Mouse (Mus musculus): ENCODE measurements around the gene Tut7. TPM values are rescaled to one million over a fixed set of nuclear protein-coding genes. Genes with fewer than 3 reads are reported as not detected.
"Not testable (repeated sequence)": the region's sequence is repeated elsewhere in the genome, so short reads cannot be mapped to it uniquely, and the experiment has no call there.

Gene Tut7
- polyA plus RNA-seq, 1 experiment from 2014 or later = 43.0 TPM

GRCm38 (mm10) chr13:59844661-59845060 is 21.7 kb upstream of the Tut7 start:
- H3K9ac ChIP-seq (replicated peaks; ENCODE audit: low read length) = no peak overlapping the region
- no peaks in the 10 kb centered on the region for H3K27me3 ChIP-seq (ENCODE audit: insufficient read depth, low read length)
- H3K4me1 ChIP-seq (ENCODE audit: insufficient read depth, low read length) = no peaks in the 10 kb centered on the region
- 86% methylated on average over 5 of the region's 5 CpGs for WGBS
- H3K4me2 ChIP-seq (replicated peaks; ENCODE audit: low read depth, low read length) = no peak overlapping the region
- no peak overlapping the region for H3K4me3 ChIP-seq (ENCODE audit: low read length)
- H3K36me3 ChIP-seq (ENCODE audit: insufficient read depth, low read length) = no peaks in the 10 kb centered on the region
- no peaks in the 10 kb centered on the region for H3K9me3 ChIP-seq (ENCODE audit: low read length)
- ATAC-seq (ENCODE audit: low FRiP score, low TSS enrichment) = no peak
- no peak overlapping the region for H3K27ac ChIP-seq (ENCODE audit: low read length)

- no peak overlapping the region for H3K4me3 ChIP-seq (ENCODE audit: low read length)
- 87% methylated on average over 5 of the region's 5 CpGs for WGBS
These were observed 21.0 kb upstream of the Tut7 start for GRCm38 (mm10) chr13:59843976-59844375.

GRCm38 (mm10) chr13:59842226-59843210 is 19.6 kb upstream of the Tut7 start:
- Histone ChIP-seq H3K4me1 (ENCODE audit: insufficient read depth, low read length) (no peaks in the 10 kb centered on the region), H3K9ac (replicated peaks; ENCODE audit: low read length) (no peak overlapping the region), H3K4me3 (ENCODE audit: low read length) (no peak overlapping the region), H3K4me2 (replicated peaks; ENCODE audit: low read depth, low read length) (peak overlapping the region; percentile 21), H3K27ac (ENCODE audit: low read length) (no peak overlapping the region), H3K9me3 (ENCODE audit: low read length) (no peaks in the 10 kb centered on the region), H3K36me3 (ENCODE audit: insufficient read depth, low read length) (no peaks in the 10 kb centered on the region), H3K27me3 (ENCODE audit: insufficient read depth, low read length) (no peaks in the 10 kb centered on the region)
- peak; percentile 50; the same call in 1 of the 2 replicates for ATAC-seq (ENCODE audit: low FRiP score, low TSS enrichment)
- WGBS = 31% methylated on average over 16 of the region's 16 CpGs

More at GRCm38 (mm10) chr13:59843976-59844375, 21.0 kb upstream of the Tut7 start:
- Histone ChIP-seq H3K27me3 (ENCODE audit: insufficient read depth, low read length) (no peaks in the 10 kb centered on the region), H3K4me2 (replicated peaks; ENCODE audit: low read depth, low read length) (no peak overlapping the region), H3K9me3 (ENCODE audit: low read length) (no peaks in the 10 kb centered on the region), H3K27ac (ENCODE audit: low read length) (no peak overlapping the region), H3K9ac (replicated peaks; ENCODE audit: low read length) (no peak overlapping the region), H3K4me1 (ENCODE audit: insufficient read depth, low read length) (no peaks in the 10 kb centered on the region), H3K36me3 (ENCODE audit: insufficient read depth, low read length) (no peaks in the 10 kb centered on the region)
- no peak for ATAC-seq (ENCODE audit: low FRiP score, low TSS enrichment)

GRCm38 (mm10) chr13:59841761-59842160 is 18.8 kb upstream of the Tut7 start:
- not testable (repeated sequence) for H3K4me3 ChIP-seq (ENCODE audit: low read length); H3K27ac ChIP-seq (ENCODE audit: low read length); ATAC-seq (ENCODE audit: low FRiP score, low TSS enrichment); H3K4me1 ChIP-seq (ENCODE audit: insufficient read depth, low read length); H3K9ac ChIP-seq (replicated peaks; ENCODE audit: low read length); H3K9me3 ChIP-seq (ENCODE audit: low read length); H3K4me2 ChIP-seq (replicated peaks; ENCODE audit: low read depth, low read length); H3K36me3 ChIP-seq (ENCODE audit: insufficient read depth, low read length); H3K27me3 ChIP-seq (ENCODE audit: insufficient read depth, low read length)
- 88% methylated on average over 11 of the region's 14 CpGs for WGBS

GRCm38 (mm10) chr13:59840429-59841169 is 17.7 kb upstream of the Tut7 start:
- Histone ChIP-seq H3K9ac (replicated peaks; ENCODE audit: low read length) (no peak overlapping the region), H3K27me3 (ENCODE audit: insufficient read depth, low read length) (no peaks in the 10 kb centered on the region), H3K27ac (ENCODE audit: low read length) (no peak overlapping the region), H3K4me1 (ENCODE audit: insufficient read depth, low read length) (no peaks in the 10 kb centered on the region), H3K4me2 (replicated peaks; ENCODE audit: low read depth, low read length) (no peak overlapping the region), H3K36me3 (ENCODE audit: insufficient read depth, low read length) (no peaks in the 10 kb centered on the region), H3K4me3 (ENCODE audit: low read length) (no peak overlapping the region), H3K9me3 (ENCODE audit: low read length) (no peaks in the 10 kb centered on the region)
- no peak; the same call in 1 of the 2 replicates for ATAC-seq (ENCODE audit: low FRiP score, low TSS enrichment)
- WGBS = 79% methylated on average over 11 of the region's 11 CpGs

- Histone ChIP-seq H3K9me3 (ENCODE audit: low read length) (no peaks in the 10 kb centered on the region), H3K4me2 (replicated peaks; ENCODE audit: low read depth, low read length) (no peak overlapping the region), H3K36me3 (ENCODE audit: insufficient read depth, low read length) (no peaks in the 10 kb centered on the region), H3K4me3 (ENCODE audit: low read length) (no peak overlapping the region), H3K9ac (replicated peaks; ENCODE audit: low read length) (no peak overlapping the region), H3K27ac (ENCODE audit: low read length) (no peak overlapping the region), H3K27me3 (ENCODE audit: insufficient read depth, low read length) (no peaks in the 10 kb centered on the region), H3K4me1 (ENCODE audit: insufficient read depth, low read length) (no peaks in the 10 kb centered on the region)
- WGBS = 87% methylated on average over 9 of the region's 9 CpGs
- no peak for ATAC-seq (ENCODE audit: low FRiP score, low TSS enrichment)
These were observed 16.4 kb upstream of the Tut7 start for GRCm38 (mm10) chr13:59839356-59839755.

- Histone ChIP-seq H3K9me3 (ENCODE audit: low read length) (no peaks in the 10 kb centered on the region), H3K9ac (replicated peaks; ENCODE audit: low read length) (no peak overlapping the region), H3K27me3 (ENCODE audit: insufficient read depth, low read length) (no peaks in the 10 kb centered on the region), H3K4me3 (ENCODE audit: low read length) (no peak overlapping the region), H3K4me1 (ENCODE audit: insufficient read depth, low read length) (no peaks in the 10 kb centered on the region), H3K36me3 (ENCODE audit: insufficient read depth, low read length) (no peaks in the 10 kb centered on the region), H3K4me2 (replicated peaks; ENCODE audit: low read depth, low read length) (no peak overlapping the region), H3K27ac (ENCODE audit: low read length) (no peak overlapping the region)
- 85% methylated on average over 3 of the region's 3 CpGs for WGBS
- ATAC-seq (ENCODE audit: low FRiP score, low TSS enrichment) = no peak
These were observed 15.5 kb upstream of the Tut7 start for GRCm38 (mm10) chr13:59838464-59838863.

GRCm38 (mm10) chr13:59836811-59837210 is 13.9 kb upstream of the Tut7 start:
- H3K9ac ChIP-seq (replicated peaks; ENCODE audit: low read length) = no peak overlapping the region
- H3K9me3 ChIP-seq (ENCODE audit: low read length) = no peaks in the 10 kb centered on the region
- H3K36me3 ChIP-seq (ENCODE audit: insufficient read depth, low read length) = no peaks in the 10 kb centered on the region
- no peak for ATAC-seq (ENCODE audit: low FRiP score, low TSS enrichment)
- no peaks in the 10 kb centered on the region for H3K27me3 ChIP-seq (ENCODE audit: insufficient read depth, low read length)
- 80% methylated on average over 3 of the region's 3 CpGs for WGBS
- no peaks in the 10 kb centered on the region for H3K4me1 ChIP-seq (ENCODE audit: insufficient read depth, low read length)
- no peak overlapping the region for H3K4me3 ChIP-seq (ENCODE audit: low read length)
- H3K27ac ChIP-seq (ENCODE audit: low read length) = no peak overlapping the region
- H3K4me2 ChIP-seq (replicated peaks; ENCODE audit: low read depth, low read length) = no peak overlapping the region

GRCm38 (mm10) chr13:59836101-59836798 is 13.3 kb upstream of the Tut7 start:
- no peak for ATAC-seq (ENCODE audit: low FRiP score, low TSS enrichment)
- H3K4me1 ChIP-seq (ENCODE audit: insufficient read depth, low read length) = no peaks in the 10 kb centered on the region
- H3K4me2 ChIP-seq (replicated peaks; ENCODE audit: low read depth, low read length) = no peak overlapping the region
- no peaks in the 10 kb centered on the region for H3K36me3 ChIP-seq (ENCODE audit: insufficient read depth, low read length)
- H3K9ac ChIP-seq (replicated peaks; ENCODE audit: low read length) = no peak overlapping the region
- no peaks in the 10 kb centered on the region for H3K9me3 ChIP-seq (ENCODE audit: low read length)
- H3K27ac ChIP-seq (ENCODE audit: low read length) = no peak overlapping the region
- H3K27me3 ChIP-seq (ENCODE audit: insufficient read depth, low read length) = no peaks in the 10 kb centered on the region
- WGBS = 65% methylated on average over 14 of the region's 14 CpGs
- no peak overlapping the region for H3K4me3 ChIP-seq (ENCODE audit: low read length)

Data from kidney, embryonic 16.5 days (tissue).